Comparison of ENCODE assay signal across 21 mouse cellular contexts in genomic region chr1:38000844-38001243, GRCm38 (mm10). TPM values are rescaled to one million over a fixed set of nuclear protein-coding genes. Genes with fewer than 3 reads are reported as not detected.
"Had no signal": no experiment of that assay in that cellular context is flagged by ENCODE, and none has a peak within 500 bp of the region (broad histone marks: within the 10 kb centered on the region; RNA-seq: fewer than 3 reads in every experiment).

No protein-coding gene starts in this region.

- H3K27me3 ChIP-seq: limb, embryonic 13.5 days; neural tube, embryonic 15.5 days had no signal

- H3K9me3 ChIP-seq: limb, embryonic 13.5 days; midbrain, embryonic 10.5 days; neural tube, embryonic 15.5 days had no signal

- H3K27ac ChIP-seq: kidney, postnatal 0 days; limb, embryonic 13.5 days; midbrain, embryonic 10.5 days; neural tube, embryonic 15.5 days; stomach, postnatal 0 days had no signal

- H3K4me2 ChIP-seq: limb, embryonic 13.5 days; neural tube, embryonic 15.5 days had no signal

- ATAC-seq: intestine, embryonic 16.5 days had no signal

- DNase-seq: kidney, adult 2 months; kidney, postnatal 36 days; layer of hippocampus, adult 9-11 months; layer of hippocampus, postnatal 36 days; left cerebral cortex, postnatal 4 days; lung, adult 18-20 months; midbrain, embryonic 14.5 days; right cerebral cortex, adult 18-20 months; thymus, adult 2 months; thymus, postnatal 36 days had no signal

- H3K36me3 ChIP-seq: limb, embryonic 13.5 days; neural tube, embryonic 15.5 days had no signal

- H3K9ac ChIP-seq: limb, embryonic 13.5 days; neural tube, embryonic 15.5 days had no signal

- H3K4me3 ChIP-seq: limb, embryonic 13.5 days; midbrain, embryonic 10.5 days; myocyte; neural tube, embryonic 15.5 days had no signal

RNA-seq across cellular contexts. Expression of gene Lyg1, which starts 43.3 kb away (rescaled TPM):
- total RNA-seq: layer of hippocampus, adult 18-20 months; layer of hippocampus, postnatal 36 days; left cerebral cortex, adult 8-10 months; left cerebral cortex, postnatal 4 days had no signal
- polyA plus RNA-seq: intestine, embryonic 16.5 days; kidney, adult 2 months; kidney, postnatal 0 days; limb, embryonic 13.5 days; lung, embryonic 16.5 days; midbrain, embryonic 10.5 days; midbrain, embryonic 14.5 days; myocyte; neural tube, embryonic 11.5 days; neural tube, embryonic 15.5 days; thymus, adult 2 months had no signal
